Mouse (Mus musculus) CD4-positive, CD25-positive, alpha-beta regulatory T cell, adult 4 months (primary cell): ENCODE data around the gene Gbe1. TPM values are rescaled to one million over a fixed set of nuclear protein-coding genes. Genes with fewer than 3 reads are reported as not detected.

Experiments used
- ATAC-seq: one replicate; pipeline ENCODE4 v1.8.0; 2017
- polyA plus RNA-seq, 2 experiments: library from polyadenylated mRNA; unstranded; fragments of 100-300 nt; shearing (Covaris generic); gene quantifications; one replicate each; pipeline ENCODE4 v1.2.1; 2017

Gene Gbe1
- polyA plus RNA-seq, 2 experiments from 2014 or later = 16.0 to 16.8 TPM

- no peak for ATAC-seq
Observed at GRCm38 (mm10) chr16:70585964-70586363, 272.2 kb downstream of the Gbe1 start.

- ATAC-seq = no peak
Observed at GRCm38 (mm10) chr16:70602326-70602725, 288.6 kb downstream of the Gbe1 start.

- ATAC-seq = no peak
Observed at GRCm38 (mm10) chr16:70608358-70608757, 294.6 kb downstream of the Gbe1 start.

- no peak for ATAC-seq
Observed at GRCm38 (mm10) chr16:70617691-70618090, 303.9 kb downstream of the Gbe1 start.

GRCm38 (mm10) chr16:70618168-70618567 is 304.4 kb downstream of the Gbe1 start:
- ATAC-seq = no peak
